Mouse (Mus musculus) central nervous system, embryonic 18 days (tissue): ENCODE measurements around the gene Osbp. TPM values are rescaled to one million over a fixed set of nuclear protein-coding genes. Genes with fewer than 3 reads are reported as not detected.

Experiments
- polyA plus RNA-seq: library from polyadenylated mRNA; depleted of rRNA; stranded (reverse); fragments of >200 nt; gene quantifications from 2 replicates; pipeline ENCODE4 v1.2.3, GENCODE M21; 2012; rRNA removed

Osbp gene
- 32.1 and 33.5 TPM in 2 replicates for polyA plus RNA-seq

DNA sequence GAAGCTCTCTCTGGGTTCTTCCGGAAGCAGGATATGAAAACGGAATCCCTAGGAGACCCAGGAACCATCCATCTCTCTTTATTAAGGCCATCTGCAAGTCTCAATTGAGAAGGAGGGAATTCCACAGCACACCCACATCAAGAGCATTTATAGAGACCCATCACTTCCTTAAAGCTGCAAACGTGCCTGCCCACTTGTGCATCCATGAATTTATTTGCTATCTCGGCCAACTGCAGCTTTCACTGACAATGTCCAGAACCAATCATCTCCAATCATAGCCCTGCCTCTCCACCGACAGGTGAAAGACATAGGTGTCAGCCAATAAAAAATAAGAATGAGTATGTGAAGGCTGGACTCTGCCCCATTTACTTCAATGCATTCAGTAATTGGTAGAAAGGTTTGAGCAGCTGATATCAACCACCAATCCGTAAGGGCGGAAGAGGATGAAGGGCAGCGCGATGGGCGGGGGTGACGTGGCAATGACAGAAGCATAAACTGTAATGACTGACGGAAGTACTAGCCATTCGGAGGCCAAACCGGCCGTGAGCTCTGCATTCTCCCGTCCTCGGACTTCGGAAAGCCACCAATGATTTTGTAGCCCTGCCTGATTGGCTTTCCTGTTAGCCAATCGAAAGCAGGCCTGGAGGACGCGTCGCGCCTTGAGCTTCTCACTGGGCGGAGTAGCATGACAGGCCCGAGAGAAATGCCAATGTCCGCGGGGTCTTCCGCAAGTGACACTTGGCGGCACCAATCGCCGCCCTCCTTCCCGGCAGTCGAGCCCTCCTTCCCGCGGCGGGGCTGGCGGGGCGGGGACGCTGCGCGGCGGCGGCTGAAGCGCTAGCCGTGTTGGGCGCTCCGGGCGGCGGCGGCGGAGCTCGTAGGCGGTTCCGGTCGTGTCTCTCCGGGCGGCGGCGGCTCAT lies at the start of gene Osbp:
Osbp (plus strand) TSS at position 919 of the 920 bp plus-strand sequence.

DNA sequence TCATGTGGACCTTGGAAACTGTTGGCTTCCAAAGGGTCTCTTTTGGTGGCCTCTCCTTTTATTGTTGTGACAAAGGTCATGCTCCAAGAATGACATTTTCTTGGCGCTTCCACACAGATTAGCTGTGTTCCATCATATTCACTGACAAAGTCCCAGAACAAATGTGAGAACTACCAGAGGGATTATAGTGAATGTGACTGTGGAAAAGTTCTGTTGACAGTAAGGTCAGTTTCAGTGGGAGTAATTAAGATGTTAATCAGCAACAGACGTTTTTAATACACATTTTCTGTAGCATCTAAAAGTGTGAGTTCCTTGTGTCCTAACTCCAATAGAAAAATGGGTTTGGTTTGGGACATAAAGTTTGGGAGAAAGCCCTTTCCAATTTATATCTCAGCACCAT lies 75.5 kb downstream of the Osbp start, which contains the start of gene Olfr1423:
Olfr1423 (minus strand) TSS at position 101 of the 400 bp plus-strand sequence.

Other genes starting within 250 kb of the Osbp start
- gene Gif, start 218.4 kb upstream of the Osbp start, polyA plus RNA-seq = not detected in 2 replicates
- gene Mrpl16, start 195.6 kb upstream of the Osbp start, polyA plus RNA-seq = 36.9 and 37.1 TPM in 2 replicates
- gene Stx3, start 146.5 kb upstream of the Osbp start, polyA plus RNA-seq = 44.5 and 50.9 TPM in 2 replicates
- gene Olfr1417, start 126.7 kb upstream of the Osbp start, polyA plus RNA-seq = not detected in 2 replicates
- not detected in 2 replicates for gene Olfr1418, start 104.9 kb upstream of the Osbp start, polyA plus RNA-seq
- gene Olfr1419, start 90.8 kb upstream of the Osbp start, polyA plus RNA-seq = 0.04 TPM in 2 replicates
- gene Olfr1420, start 79.4 kb upstream of the Osbp start, polyA plus RNA-seq = not detected in 2 replicates
- gene Patl1, start 53.5 kb upstream of the Osbp start, polyA plus RNA-seq = 26.2 and 28.7 TPM in 2 replicates
- gene Olfr1423, start 75.4 kb downstream of the Osbp start, polyA plus RNA-seq = not detected in 2 replicates
- 0.14 TPM in 1 of 2 replicates, not detected in the other for gene Olfr1424, start 96.7 kb downstream of the Osbp start, polyA plus RNA-seq
- gene Olfr1425, start 111.8 kb downstream of the Osbp start, polyA plus RNA-seq = not detected in 2 replicates
- not detected in 2 replicates for gene Olfr1426, start 126.1 kb downstream of the Osbp start, polyA plus RNA-seq
- not detected in 2 replicates for gene Olfr1427, start 137.4 kb downstream of the Osbp start, polyA plus RNA-seq
- gene Olfr1428, start 150.0 kb downstream of the Osbp start, polyA plus RNA-seq = not detected in 2 replicates
- gene Olfr76, start 157.3 kb downstream of the Osbp start, polyA plus RNA-seq = not detected in 2 replicates
- gene Olfr1555-ps1, start 204.2 kb downstream of the Osbp start, polyA plus RNA-seq = not detected in 2 replicates
- gene Olfr1431, start 234.7 kb downstream of the Osbp start, polyA plus RNA-seq = not detected in 2 replicates